In genomic region chr16:45844049-45844780, GRCm38 (mm10) we compare ENCODE assay signal across 8 mouse cellular contexts.
DNase-seq lines count a peak whose midpoint lies in the region; ATAC-seq lines count a peak whose summit lies in the region.

No protein-coding gene starts in this region.

- peak overlapping the region; percentile 93 for H3K27ac ChIP-seq in brown adipose tissue, adult 24 weeks (replicated peaks; ENCODE audit: low read depth, low read length)
- no peak overlapping the region; the same call in 1 of the 2 replicates for H3K27ac ChIP-seq in forebrain, embryonic 13.5 days
- H3K27ac ChIP-seq in heart, embryonic 16.5 days (ENCODE audit: low read length) = peak overlapping the region; percentile 96
- peak overlapping the region; percentile 66 for H3K27ac ChIP-seq in liver, embryonic 12.5 days

- H3K4me2 ChIP-seq in forebrain, embryonic 13.5 days = peak overlapping the region; percentile 95
- H3K4me2 ChIP-seq in heart, embryonic 16.5 days (ENCODE audit: low read depth, low read length) = peak overlapping the region; percentile 84
- peak overlapping the region; percentile 64 for H3K4me2 ChIP-seq in liver, embryonic 12.5 days

- H3K4me3 ChIP-seq in brown adipose tissue, adult 24 weeks (ENCODE audit: insufficient read depth, low read depth, low read length) = peak overlapping the region; percentile 85
- peak overlapping the region; percentile 61 for H3K4me3 ChIP-seq in forebrain, embryonic 13.5 days
- H3K4me3 ChIP-seq in heart, embryonic 16.5 days (ENCODE audit: low read length) = peak overlapping the region; percentile 94
- H3K4me3 ChIP-seq in liver, embryonic 12.5 days = peak overlapping the region; percentile 54

- ATAC-seq in forebrain, embryonic 13.5 days = peak; percentile 95
- ATAC-seq in heart, embryonic 16.5 days (replicated peaks; ENCODE audit: extremely low read depth, insufficient read depth, low FRiP score) = peak; percentile 95
- peak; percentile 82 for ATAC-seq in liver, embryonic 12.5 days

- H3K9ac ChIP-seq in forebrain, embryonic 13.5 days = peak overlapping the region; percentile 72
- H3K9ac ChIP-seq in heart, embryonic 16.5 days (ENCODE audit: low read length) = peak overlapping the region; percentile 99
- H3K9ac ChIP-seq in liver, embryonic 12.5 days = peak overlapping the region; percentile 61

- peak; percentile 17 for DNase-seq in CD4-positive helper T cell, adult 2 months (ENCODE audit: low read depth, low spot score)
- DNase-seq in kidney, postnatal 14 days = peak; percentile 94
- peak; percentile 1 to 6 for DNase-seq in natural killer cell, adult 2 months (ENCODE audit: low spot score in 2 of 2)
- DNase-seq in testis, postnatal 10 days (ENCODE audit: low spot score) = peak; percentile 86

- H3K4me1 ChIP-seq in brown adipose tissue, adult 24 weeks (ENCODE audit: control insufficient read depth, insufficient read depth, insufficient read length, low read length) = peaks cover 19% of the 10 kb centered on the region; the same call in 1 of the 2 replicates
- H3K4me1 ChIP-seq in forebrain, embryonic 13.5 days = peaks cover 27% of the 10 kb centered on the region
- peaks cover 28% of the 10 kb centered on the region for H3K4me1 ChIP-seq in heart, embryonic 16.5 days (ENCODE audit: control insufficient read depth, insufficient read depth, low read length)
- H3K4me1 ChIP-seq in liver, embryonic 12.5 days = peaks cover 8% of the 10 kb centered on the region; the same call in 1 of the 2 replicates

- H3K27me3 ChIP-seq in forebrain, embryonic 13.5 days = no peaks in the 10 kb centered on the region
- no peaks in the 10 kb centered on the region for H3K27me3 ChIP-seq in heart, embryonic 16.5 days (ENCODE audit: control insufficient read depth, insufficient read depth, low read length)
- H3K27me3 ChIP-seq in liver, embryonic 12.5 days (replicated peaks) = peaks cover 47% of the 10 kb centered on the region

- H3K9me3 ChIP-seq in forebrain, embryonic 13.5 days (replicated peaks) = no peaks in the 10 kb centered on the region
- H3K9me3 ChIP-seq in heart, embryonic 16.5 days (replicated peaks; ENCODE audit: control insufficient read depth, low read length) = no peaks in the 10 kb centered on the region
- no peaks in the 10 kb centered on the region for H3K9me3 ChIP-seq in liver, embryonic 12.5 days (replicated peaks)

- WGBS in forebrain, embryonic 13.5 days = under 1% methylated on average over 45 of the region's 45 CpGs
- 1% methylated on average over 45 of the region's 45 CpGs for WGBS in heart, embryonic 16.5 days
- WGBS in liver, embryonic 12.5 days (ENCODE audit: insufficient replicate concordance) = 2% methylated on average over 45 of the region's 45 CpGs

- H3K36me3 ChIP-seq in forebrain, embryonic 13.5 days (ENCODE audit: poor library complexity, severe bottlenecking) = no peaks in the 10 kb centered on the region
- no peaks in the 10 kb centered on the region for H3K36me3 ChIP-seq in heart, embryonic 16.5 days (ENCODE audit: control insufficient read depth, insufficient read depth)
- no peaks in the 10 kb centered on the region for H3K36me3 ChIP-seq in liver, embryonic 12.5 days

Comparison
In these comparisons a context has a peak if more than half of its experiments do, and no peak if none do; other contexts are left out.
1. DNase-seq: peak in every context shown above with its lines; median percentile 94 in kidney, postnatal 14 days; 86 in testis, postnatal 10 days; 17 in CD4-positive helper T cell, adult 2 months; 4 in natural killer cell, adult 2 months.